ENCODE assay signal across 17 mouse cellular contexts in genomic region chr9:103139481-103139880, GRCm38 (mm10). TPM values are rescaled to one million over a fixed set of nuclear protein-coding genes. Genes with fewer than 3 reads are reported as not detected.
DNase-seq lines count a peak whose midpoint lies in the region; ATAC-seq lines count a peak whose summit lies in the region.
"Had no signal": no experiment of that assay in that cellular context is flagged by ENCODE, and none has a peak within 500 bp of the region (broad histone marks: within the 10 kb centered on the region; RNA-seq: fewer than 3 reads in every experiment).

No protein-coding gene starts in this region.

- 70% methylated on average over 6 of the region's 6 CpGs for WGBS in hindbrain, embryonic 11.5 days
- 60% methylated on average over 6 of the region's 6 CpGs for WGBS in hindbrain, embryonic 12.5 days
- 57% methylated on average over 6 of the region's 6 CpGs for WGBS in kidney, embryonic 16.5 days
- 71% methylated on average over 6 of the region's 6 CpGs for WGBS in forebrain, embryonic 13.5 days

- peak; percentile 69 for DNase-seq in adrenal gland, postnatal 14 days
- DNase-seq in adrenal gland, adult 8-10 months = no peak
- no peak for DNase-seq in hindbrain, embryonic 11.5 days (ENCODE audit: low spot score)
- peak; percentile 22 to 23 for DNase-seq in kidney, postnatal 36 days
- DNase-seq in adrenal gland, postnatal 25 days = peak; percentile 21
- DNase-seq: cerebellum, adult 9-11 months; embryo, embryonic 11 days; gastrocnemius, postnatal 10 days; heart, adult 11 months; midbrain, embryonic 14.5 days; thymus, postnatal 14 days had no signal

- peaks cover 4% of the 10 kb centered on the region for H3K4me1 ChIP-seq in hindbrain, embryonic 11.5 days (replicated peaks; ENCODE audit: control insufficient read depth, insufficient read depth, low read length)
- H3K4me1 ChIP-seq in hindbrain, embryonic 12.5 days = peaks cover 60% of the 10 kb centered on the region
- H3K4me1 ChIP-seq in kidney, embryonic 16.5 days (ENCODE audit: insufficient read depth, low read length) = no peaks in the 10 kb centered on the region
- H3K4me1 ChIP-seq in forebrain, embryonic 13.5 days = peaks cover 36% of the 10 kb centered on the region
- H3K4me1 ChIP-seq: liver, embryonic 15.5 days had no signal

- no peak overlapping the region for H3K4me2 ChIP-seq in hindbrain, embryonic 11.5 days (replicated peaks; ENCODE audit: low read depth, low read length)
- no peak overlapping the region for H3K4me2 ChIP-seq in hindbrain, embryonic 12.5 days (replicated peaks)
- no peak overlapping the region for H3K4me2 ChIP-seq in kidney, embryonic 16.5 days (replicated peaks; ENCODE audit: low read depth, low read length)
- H3K4me2 ChIP-seq in forebrain, embryonic 13.5 days = no peak overlapping the region
- H3K4me2 ChIP-seq: liver, embryonic 15.5 days; neural tube, embryonic 13.5 days had no signal

- H3K36me3 ChIP-seq in hindbrain, embryonic 11.5 days (ENCODE audit: control insufficient read depth, insufficient read depth, low read length) = no peaks in the 10 kb centered on the region
- H3K36me3 ChIP-seq in hindbrain, embryonic 12.5 days = peaks cover 22% of the 10 kb centered on the region
- H3K36me3 ChIP-seq in kidney, embryonic 16.5 days (ENCODE audit: insufficient read depth, low read length) = 0 out of 2 replicates have a peak, but pooled peaks cover 2% of the 10 kb centered on the region
- peaks cover 32% of the 10 kb centered on the region for H3K36me3 ChIP-seq in forebrain, embryonic 13.5 days (ENCODE audit: poor library complexity, severe bottlenecking)
- H3K36me3 ChIP-seq: liver, embryonic 15.5 days had no signal

- no peak for ATAC-seq in hindbrain, embryonic 11.5 days (ENCODE audit: low FRiP score)
- ATAC-seq in hindbrain, embryonic 12.5 days (ENCODE audit: low FRiP score) = no peak
- ATAC-seq in kidney, embryonic 16.5 days (ENCODE audit: low FRiP score, low TSS enrichment) = no peak
- no peak for ATAC-seq in forebrain, embryonic 13.5 days
- ATAC-seq: inflammation-experienced regulatory T-cells, adult 6 months had no signal

- no peaks in the 10 kb centered on the region for H3K27me3 ChIP-seq in hindbrain, embryonic 11.5 days (ENCODE audit: control insufficient read depth, insufficient read depth, low read length)
- H3K27me3 ChIP-seq in hindbrain, embryonic 12.5 days = no peaks in the 10 kb centered on the region
- H3K27me3 ChIP-seq in kidney, embryonic 16.5 days (ENCODE audit: insufficient read depth, low read length) = no peaks in the 10 kb centered on the region
- H3K27me3 ChIP-seq in forebrain, embryonic 13.5 days = no peaks in the 10 kb centered on the region
- H3K27me3 ChIP-seq: liver, embryonic 15.5 days; neural tube, embryonic 13.5 days had no signal

- H3K9me3 ChIP-seq in hindbrain, embryonic 11.5 days (ENCODE audit: control insufficient read depth, low read length) = no peaks in the 10 kb centered on the region
- H3K9me3 ChIP-seq in hindbrain, embryonic 12.5 days (replicated peaks) = no peaks in the 10 kb centered on the region
- no peaks in the 10 kb centered on the region for H3K9me3 ChIP-seq in kidney, embryonic 16.5 days (ENCODE audit: low read length)
- H3K9me3 ChIP-seq in forebrain, embryonic 13.5 days (replicated peaks) = no peaks in the 10 kb centered on the region
- H3K9me3 ChIP-seq: liver, embryonic 15.5 days; neural tube, embryonic 13.5 days had no signal

- no peak overlapping the region for H3K27ac ChIP-seq in hindbrain, embryonic 11.5 days (ENCODE audit: low read depth, low read length)
- H3K27ac ChIP-seq in hindbrain, embryonic 12.5 days = no peak overlapping the region
- no peak overlapping the region for H3K27ac ChIP-seq in kidney, embryonic 16.5 days (ENCODE audit: low read length)
- no peak overlapping the region for H3K27ac ChIP-seq in forebrain, embryonic 13.5 days
- H3K27ac ChIP-seq: liver, embryonic 15.5 days; neural tube, embryonic 13.5 days had no signal

- peak overlapping the region; percentile 15; the same call in 1 of the 2 replicates for H3K9ac ChIP-seq in hindbrain, embryonic 11.5 days (ENCODE audit: low read depth, low read length)
- no peak overlapping the region for H3K9ac ChIP-seq in hindbrain, embryonic 12.5 days
- no peak overlapping the region for H3K9ac ChIP-seq in kidney, embryonic 16.5 days (replicated peaks; ENCODE audit: low read length)
- H3K9ac ChIP-seq in forebrain, embryonic 13.5 days = no peak overlapping the region
- H3K9ac ChIP-seq: liver, embryonic 15.5 days; neural tube, embryonic 13.5 days had no signal

- no peak overlapping the region for H3K4me3 ChIP-seq in hindbrain, embryonic 11.5 days (ENCODE audit: low read depth, low read length)
- no peak overlapping the region for H3K4me3 ChIP-seq in hindbrain, embryonic 12.5 days
- H3K4me3 ChIP-seq in kidney, embryonic 16.5 days (ENCODE audit: low read length) = no peak overlapping the region
- H3K4me3 ChIP-seq in forebrain, embryonic 13.5 days = no peak overlapping the region
- H3K4me3 ChIP-seq: liver, embryonic 15.5 days; neural tube, embryonic 13.5 days had no signal

RNA-seq across cellular contexts. Expression of gene Rab6b, which starts 27.9 kb away (rescaled TPM):
- total RNA-seq in adrenal gland, postnatal 14 days (2021) = 3.1 and 9.2 TPM in 2 replicates
- total RNA-seq in adrenal gland, adult 8-10 months (2022) = 1 to 10 TPM; 1.9 to 5.2 (median 3.2) TPM
- polyA plus RNA-seq in hindbrain, embryonic 11.5 days (2014; fragmentation: Nextera tagmentation; extraction: Ambion mirVana) = 24.1 and 24.2 TPM in 2 replicates
- 58.0 and 62.5 TPM in 2 replicates for polyA plus RNA-seq in hindbrain, embryonic 12.5 days (2016; fragmentation: Nextera tagmentation; extraction: Ambion mirVana)
- polyA plus RNA-seq in kidney, embryonic 16.5 days (2015; fragmentation: Nextera tagmentation; extraction: Ambion mirVana) = 5.2 and 6.1 TPM in 2 replicates
- total RNA-seq in adrenal gland, postnatal 25 days (2021) = 2.1 TPM in 2 replicates
- polyA plus RNA-seq in forebrain, embryonic 13.5 days (2015; fragmentation: Nextera tagmentation; extraction: Ambion mirVana) = 38.5 TPM in 2 replicates

Comparison
In these comparisons a context has a peak if more than half of its experiments do, and no peak if none do; other contexts are left out.
1. DNase-seq: peak in adrenal gland, postnatal 14 days (single experiment), kidney, postnatal 36 days (2 of 2) and adrenal gland, postnatal 25 days (single experiment); none in adrenal gland, adult 8-10 months (single experiment) and hindbrain, embryonic 11.5 days (single experiment).